Mouse (Mus musculus) heart, adult 8-10 months (tissue): ENCODE data around the gene Hdac1. TPM values are rescaled to one million over a fixed set of nuclear protein-coding genes. Genes with fewer than 3 reads are reported as not detected.
"Not testable (repeated sequence)": the region's sequence is repeated elsewhere in the genome, so short reads cannot be mapped to it uniquely, and the experiment has no call there.

ENCODE experiments used
- DNase-seq: peaks from one replicate; pipeline ENCODE4 v3.0.0; 2022; ENCODE audit warnings: low spot score
- total RNA-seq, 4 experiments: library from RNA; stranded (reverse); gene quantifications; 2 replicates each; pipeline ENCODE4 v1.2.4; 2022

Hdac1 gene
- total RNA-seq, 4 experiments from 2014 or later: 11.4 to 15.0 (median 12.8) TPM

DNA sequence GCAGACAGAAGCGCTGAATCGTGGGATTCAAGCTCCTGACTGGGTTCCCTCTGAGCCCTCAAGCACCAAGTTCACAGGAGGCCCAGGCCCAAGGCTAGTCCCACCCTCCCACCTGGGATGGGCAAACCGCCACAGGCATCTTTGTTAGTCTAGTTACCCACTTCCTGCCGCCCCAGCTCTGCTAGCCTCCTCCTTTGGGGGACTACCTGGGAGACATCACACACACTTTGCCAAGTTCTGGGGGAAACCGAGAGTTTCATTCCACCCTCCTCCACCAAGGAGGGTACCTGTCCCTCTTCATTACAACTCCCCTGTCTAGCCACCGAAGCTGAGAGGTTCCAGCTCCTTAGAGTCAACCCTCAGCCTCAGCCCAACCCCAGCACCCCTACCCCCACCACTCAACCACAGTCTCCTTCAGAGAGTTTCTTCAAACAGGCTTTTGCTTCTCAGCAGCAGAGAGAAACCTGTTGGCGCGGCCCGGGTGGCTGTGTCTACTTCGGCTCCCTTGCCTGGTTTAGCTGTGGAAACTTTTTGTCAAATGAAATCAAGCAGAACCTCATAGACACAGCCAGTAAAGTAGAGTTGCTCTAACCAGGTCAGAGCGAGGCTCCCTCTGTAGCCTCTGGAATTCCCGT lies 15.9 kb upstream of the Hdac1 start:
- no peak for DNase-seq

DNA sequence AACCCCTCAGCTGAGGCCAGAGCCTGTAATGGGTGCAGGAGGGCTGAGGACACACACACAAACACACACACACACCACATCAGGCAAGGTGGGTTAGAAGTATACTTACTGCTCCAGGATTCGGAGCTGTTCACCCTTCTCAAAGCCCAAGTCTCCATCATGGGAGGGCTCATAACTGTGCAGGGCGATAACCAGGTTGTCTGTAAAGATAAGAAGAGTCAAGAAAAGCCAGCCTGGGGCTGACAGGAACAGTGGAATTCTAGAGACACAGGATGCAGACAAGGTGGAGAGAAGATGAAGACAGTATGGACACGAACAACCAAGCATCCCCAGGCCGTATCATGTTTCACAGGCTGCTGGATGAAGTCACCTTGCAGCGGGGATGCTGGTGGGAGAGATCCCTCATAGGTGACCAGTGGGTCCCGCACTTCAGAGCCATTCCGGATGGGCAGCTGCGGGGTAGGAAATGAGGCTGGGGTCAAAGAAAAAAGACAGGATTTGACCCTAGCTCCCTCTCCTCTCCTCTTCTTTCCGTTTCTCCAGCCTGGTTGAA lies 14.8 kb upstream of the Hdac1 start:
- DNase-seq: no peak

DNA sequence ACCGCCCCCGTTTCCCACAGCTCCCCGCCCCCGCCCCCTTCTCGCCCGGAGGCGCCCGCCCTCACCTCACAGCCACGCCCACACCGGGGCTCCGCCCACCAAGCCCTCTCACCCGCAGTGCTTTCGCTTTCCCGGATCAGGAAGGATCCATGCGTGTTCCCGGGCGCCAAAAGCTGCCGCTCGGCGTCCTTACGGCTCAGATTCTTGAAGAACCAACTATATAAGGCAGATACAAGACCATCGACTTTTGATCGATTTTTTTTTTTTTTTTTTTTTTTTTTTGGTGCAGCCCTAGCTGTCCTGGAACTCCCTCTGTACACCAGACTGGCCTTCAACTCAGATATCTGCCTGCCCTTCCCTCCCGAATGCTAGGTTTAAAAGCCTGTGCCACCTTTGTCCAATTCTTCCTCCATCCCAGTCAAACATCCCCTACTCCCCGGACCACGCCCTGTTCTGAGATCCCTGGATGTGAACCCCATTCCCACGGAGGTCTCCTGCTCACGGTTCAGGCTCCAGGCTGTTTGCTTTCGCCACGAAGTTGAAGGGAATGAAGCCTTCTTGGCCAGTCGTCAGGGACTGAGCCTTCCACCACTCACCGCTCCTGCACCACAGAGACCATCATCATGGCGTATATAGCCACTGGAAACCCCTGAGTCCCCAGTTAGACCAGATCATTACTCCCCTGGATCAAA lies 14.2 kb upstream of the Hdac1 start:
- DNase-seq: peak; percentile 84

DNA sequence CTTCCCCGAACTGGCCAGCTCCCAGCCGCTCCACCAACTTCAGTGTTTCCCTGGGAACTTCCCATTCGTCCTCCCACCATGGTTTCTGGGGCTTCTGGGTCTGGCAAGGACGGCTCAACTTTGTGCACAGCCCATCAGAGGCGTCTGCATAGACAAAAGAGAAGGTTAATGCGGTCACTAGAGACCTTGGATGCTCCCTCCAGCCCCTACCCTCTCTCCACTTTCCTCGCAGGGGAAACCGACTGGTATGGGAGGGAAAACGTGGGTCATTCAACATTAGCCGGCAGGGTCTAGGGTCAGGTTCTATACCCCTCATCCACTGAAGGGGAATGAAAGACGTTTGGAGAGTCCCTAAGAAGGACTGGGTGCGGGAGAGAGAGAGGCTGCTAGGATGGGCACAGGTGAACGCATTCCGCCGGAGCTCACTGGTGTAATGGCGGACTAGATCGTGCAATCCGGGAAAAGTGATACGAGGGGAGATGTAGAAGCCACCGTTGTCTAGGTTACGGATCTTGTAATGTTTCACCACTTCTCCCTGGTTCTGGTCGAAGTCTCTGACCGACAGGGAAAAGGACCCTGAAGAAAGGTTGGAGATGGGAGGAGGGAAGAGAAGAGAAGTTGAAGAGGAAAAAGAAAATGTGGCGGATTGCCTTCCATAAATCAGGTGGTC lies 13.5 kb upstream of the Hdac1 start:
- no peak for DNase-seq

DNA sequence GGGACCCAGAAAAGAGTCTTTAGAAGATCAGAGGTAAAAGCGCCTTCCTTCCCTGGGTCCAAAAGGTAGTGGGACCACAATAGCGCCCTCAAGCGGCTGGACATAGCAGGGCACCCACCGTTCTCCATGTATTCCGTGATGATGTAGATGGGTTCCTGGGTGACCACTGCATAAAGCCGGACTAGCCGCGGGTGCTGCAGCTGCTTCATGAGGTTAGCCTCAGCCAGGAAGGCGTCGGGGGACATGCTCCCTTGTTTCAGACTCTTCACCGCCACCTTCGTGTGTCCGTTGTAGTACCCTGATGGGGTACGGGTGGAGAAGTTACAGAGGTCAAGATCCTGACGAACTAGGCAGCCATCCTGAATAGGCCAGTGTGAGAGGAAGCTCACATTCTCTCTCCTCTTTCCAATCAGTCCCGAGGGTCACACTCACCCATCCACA lies 12.9 kb upstream of the Hdac1 start:
- no peak for DNase-seq

DNA sequence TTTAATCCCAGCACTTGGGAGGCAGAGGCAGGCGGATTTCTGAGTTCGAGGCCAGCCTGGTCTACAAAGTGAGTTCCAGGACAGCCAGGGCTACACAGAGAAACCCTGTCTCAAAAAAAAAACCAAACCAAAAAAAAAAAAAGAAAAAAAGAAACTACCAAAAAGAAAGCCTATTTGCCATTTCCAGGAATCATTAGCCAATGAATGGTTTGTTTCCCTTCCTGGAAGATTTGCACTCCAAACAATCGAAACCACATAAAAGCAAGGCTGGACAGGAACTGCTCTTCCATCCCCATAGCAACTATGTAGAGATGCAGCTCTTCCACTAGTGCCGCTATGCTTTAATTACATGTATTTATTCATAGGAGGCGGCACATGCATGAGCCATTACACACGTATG lies 12.0 kb upstream of the Hdac1 start:
- not testable (repeated sequence) for DNase-seq

DNA sequence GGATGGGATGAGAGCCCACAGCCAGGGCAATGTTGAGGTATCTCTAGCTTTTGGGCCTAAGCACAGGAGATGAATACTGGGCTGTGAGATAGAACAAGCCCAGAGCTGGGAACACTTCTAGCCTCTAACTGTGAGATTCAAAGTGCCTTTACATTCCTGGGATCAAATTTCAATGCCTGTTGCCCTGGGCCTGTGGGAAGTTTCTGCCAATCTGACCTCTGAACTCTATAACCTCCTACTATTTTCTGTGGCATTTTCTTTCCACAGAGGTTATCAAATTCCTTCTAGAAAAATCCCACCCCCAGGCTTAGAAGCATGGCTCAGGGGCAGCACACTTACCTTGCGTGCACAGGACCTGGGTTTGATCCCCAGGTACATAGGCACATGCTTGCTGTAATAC lies 7.8 kb upstream of the Hdac1 start:
- DNase-seq: no peak

DNA sequence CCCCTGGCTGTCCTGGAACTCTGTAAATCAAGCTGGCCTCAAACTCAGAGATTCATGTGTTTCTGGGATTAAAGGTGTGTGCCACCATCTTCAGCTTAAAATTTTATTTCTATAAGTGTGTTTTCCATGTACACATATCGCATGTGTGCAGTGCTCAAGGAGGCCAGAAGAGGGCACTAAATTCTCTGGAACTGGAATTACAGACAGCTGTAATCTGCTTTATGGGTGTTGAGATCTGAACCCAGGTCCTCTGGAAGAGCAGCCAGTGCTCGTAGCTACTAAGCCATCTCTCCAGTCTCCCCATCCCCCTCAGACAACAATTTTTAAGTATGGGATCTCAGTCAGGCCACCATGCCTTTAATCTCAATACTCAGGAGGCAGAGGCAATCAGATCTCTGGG lies 6.8 kb upstream of the Hdac1 start:
- DNase-seq: no peak

DNA sequence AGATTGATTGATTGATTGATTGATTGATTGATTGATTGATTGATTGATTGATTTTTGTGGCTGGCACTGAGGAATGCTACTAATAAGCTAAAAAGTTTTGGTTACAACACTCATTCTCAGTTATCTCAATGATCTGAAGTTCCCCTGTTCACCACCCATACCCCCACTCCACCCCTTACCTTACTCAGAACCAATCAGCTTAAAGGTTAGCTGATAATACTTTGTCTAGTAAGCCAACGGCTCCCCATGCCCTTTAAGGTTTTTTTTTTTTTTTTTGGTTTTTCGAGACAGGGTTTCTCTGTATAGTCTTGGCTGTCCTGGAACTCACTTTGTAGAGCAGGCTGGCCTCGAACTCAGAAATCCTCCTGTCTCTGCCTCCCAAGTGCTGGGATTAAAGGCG lies 5.1 kb upstream of the Hdac1 start:
- DNase-seq: not testable (repeated sequence)

DNA sequence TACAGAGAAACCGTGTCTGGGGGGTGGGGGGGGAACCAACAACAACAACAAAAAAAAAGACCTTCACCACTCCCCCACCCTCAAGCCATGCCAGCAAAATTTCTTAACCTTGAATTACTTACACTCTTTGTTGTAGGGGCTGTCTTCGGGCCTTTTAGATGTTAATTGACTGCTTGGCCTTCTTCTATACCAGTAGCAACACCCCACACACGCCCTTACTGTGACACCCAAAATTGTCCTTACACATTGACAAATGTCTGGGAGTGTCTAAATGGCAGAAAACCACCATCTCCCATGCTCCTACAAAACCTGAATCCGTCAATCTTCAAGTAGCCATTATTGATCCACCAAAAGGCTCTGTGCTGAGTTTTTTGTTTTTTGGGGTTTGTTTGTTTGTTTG lies 1.6 kb upstream of the Hdac1 start:
- no peak for DNase-seq

DNA sequence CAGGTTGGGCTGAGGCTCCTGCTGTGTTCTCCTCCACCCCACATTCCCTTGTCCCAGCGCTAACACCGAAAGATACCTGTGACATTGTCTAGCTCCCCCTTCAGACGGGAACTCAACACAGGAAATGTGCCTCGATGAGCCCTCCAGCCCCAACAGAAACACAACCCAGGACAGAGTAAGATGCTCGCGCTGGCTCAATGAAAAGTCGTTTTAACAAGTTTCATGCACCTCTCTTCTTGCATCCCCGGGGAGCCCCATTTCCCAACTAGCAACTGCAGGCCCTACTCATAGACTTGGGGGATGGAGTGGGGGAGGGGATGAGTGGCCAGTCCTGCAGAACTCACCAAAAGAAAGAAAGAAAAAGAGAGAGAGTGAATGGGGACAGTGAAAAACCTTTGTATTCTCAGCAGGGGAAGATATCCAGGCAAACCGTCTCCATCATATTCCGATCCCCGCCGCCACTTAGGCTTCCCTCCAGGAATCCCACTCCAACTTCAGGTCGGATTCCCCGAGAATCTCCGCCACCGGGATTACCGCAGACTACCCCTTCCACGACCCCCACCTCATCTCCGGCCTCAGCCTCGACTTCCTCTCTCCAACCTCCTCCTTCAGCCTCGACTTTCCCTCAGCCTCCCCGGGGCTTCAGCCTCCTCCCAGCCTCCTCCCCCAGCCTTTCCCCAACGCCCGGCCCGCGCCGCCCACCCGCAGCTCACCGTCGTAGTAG lies 483 bp downstream of the Hdac1 start:
- no peak for DNase-seq

DNA sequence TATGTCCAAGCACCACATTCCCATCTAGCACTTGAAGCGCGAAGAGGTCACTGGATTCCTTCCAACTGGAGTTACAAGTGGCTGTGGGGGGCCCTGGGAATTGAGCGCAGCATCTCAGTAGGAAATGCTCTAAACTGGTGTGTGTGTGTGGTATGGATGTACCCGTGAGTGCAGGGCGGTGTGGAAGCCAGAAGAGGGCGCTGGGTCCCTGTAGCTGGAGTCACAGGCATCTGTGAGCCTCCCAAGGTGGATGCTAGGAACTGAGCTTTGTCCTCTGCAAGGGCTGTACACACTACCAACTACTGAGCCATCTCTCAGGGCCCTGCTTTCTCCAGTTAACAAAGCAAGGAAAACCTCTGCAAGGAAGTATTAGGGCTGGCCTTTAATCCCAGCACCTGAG lies 2.5 kb downstream of the Hdac1 start:
- no peak for DNase-seq

DNA sequence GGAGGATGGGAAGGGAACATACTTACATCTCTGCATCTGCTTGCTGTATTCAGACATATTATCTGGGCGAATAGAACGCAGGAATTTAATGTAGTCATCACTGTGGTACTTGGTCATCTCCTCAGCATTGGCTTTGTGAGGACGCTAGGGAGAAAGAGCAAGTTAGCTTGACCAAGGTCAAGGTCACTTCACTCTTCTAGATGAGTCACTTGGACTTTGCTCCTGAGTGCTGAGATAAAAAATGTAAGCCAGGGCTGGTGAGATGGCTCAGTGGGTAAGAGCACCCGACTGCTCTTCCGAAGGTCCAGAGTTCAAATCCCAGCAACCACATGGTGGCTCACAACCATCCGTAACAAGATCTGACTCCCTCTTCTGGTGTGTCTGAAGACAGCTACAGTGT lies 13.6 kb downstream of the Hdac1 start:
- not testable (repeated sequence) for DNase-seq

DNA sequence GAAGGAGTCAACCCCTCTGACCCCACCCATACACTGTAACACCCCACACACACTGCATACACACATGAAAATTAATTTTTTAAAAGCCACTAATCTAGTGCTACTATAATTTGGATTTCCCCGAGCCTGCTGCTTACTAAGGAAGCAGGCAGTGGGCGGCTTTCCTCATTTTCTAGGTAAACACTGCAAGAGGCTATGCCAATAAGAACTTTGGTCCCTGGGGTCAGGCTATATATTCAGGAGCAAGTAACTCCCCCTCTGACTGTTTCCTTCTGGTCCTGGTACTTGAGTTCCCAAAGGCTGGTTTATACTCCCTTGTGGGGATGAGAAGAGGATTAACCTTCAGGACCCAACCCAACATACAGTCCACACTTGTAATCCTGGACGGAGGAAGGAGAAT lies 16.6 kb downstream of the Hdac1 start:
- no peak for DNase-seq

DNA sequence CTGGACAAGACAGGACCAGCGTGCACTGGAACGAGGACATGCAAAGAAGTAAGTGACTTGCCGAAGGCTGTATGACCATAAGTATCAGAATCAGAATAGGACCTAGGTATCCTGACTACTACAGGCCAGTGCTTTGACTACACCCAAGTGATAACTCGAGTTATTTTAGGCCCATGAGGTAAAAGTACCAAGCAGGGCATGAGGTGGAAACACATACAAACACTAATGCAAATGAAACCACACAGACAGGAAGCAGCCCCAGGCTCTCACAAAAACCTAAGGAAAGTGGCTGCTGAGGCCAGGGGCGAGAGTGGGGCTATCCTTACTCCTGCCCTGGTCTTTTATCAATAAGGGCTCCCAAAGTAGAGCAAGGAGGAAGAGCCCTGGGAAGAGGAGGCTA lies 17.2 kb downstream of the Hdac1 start:
- no peak for DNase-seq

DNA sequence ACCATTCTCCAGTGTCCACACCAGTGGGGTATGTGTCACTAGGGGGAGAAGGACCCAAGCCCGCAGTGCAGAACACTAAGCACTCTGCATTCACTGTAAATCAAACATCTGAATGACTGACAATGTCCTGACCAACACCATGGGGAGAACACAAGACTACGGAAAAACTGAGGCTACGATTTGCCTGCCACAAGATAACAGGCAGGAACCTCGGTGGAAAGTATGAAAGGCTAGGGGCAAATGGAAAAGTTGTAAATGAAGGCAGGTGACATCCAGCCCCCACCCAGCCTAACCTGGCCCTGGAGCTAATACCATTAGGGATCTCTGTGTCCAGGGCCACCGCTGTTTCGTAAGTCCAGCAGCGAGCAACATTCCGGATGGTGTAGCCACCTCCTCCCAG lies 24.0 kb downstream of the Hdac1 start:
- DNase-seq: no peak

DNA sequence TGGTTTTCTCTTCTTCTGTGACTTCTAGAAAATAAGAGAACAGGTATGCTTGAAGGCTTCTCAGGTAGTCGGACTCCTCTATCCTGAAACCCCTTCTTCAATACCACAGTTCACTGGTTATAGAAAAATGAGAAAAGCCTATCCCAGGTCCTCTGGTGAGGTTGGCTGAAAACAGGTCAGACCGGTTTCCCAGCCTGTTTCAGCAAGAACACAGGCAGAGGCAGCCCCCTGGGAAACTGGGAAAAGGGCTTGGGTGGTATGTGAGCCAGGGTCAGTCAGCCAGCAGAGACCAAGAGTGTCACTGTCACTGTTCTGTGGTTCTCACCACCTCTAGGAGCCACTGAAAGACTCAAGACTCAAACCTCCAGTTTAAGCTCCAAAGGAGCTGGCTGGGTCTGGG lies 25.6 kb downstream of the Hdac1 start:
- DNase-seq: no peak

DNA sequence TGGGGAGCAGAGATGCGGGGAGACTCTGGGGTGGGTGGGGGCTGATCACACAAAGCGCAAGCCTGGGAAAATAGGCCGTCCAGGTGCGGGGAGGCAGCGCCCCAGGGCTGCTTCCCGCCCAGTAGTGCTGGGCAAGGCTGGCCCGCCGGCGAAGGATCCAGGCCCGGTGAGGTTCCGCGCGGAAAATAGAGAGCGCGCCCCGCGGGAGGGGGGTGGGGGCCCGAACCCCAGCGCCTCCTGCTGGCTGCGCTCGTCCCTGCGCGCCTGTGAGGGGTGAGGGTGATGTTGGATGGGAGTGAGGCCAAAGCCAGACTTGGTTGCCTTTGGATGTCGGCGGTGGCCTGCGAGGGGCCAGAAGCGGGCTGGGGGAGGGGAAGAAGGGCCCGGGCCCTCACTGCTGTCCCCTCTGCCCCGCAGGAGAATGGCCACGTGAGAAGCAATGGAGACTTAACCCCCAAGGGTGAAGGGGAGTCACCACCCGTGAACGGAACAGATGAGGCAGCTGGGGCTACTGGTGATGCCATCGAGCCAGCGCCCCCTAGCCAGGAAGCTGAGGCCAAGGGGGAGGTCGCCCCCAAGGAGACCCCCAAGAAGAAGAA lies 28.1 kb downstream of the Hdac1 start:
- peak; percentile 31 for DNase-seq

DNA sequence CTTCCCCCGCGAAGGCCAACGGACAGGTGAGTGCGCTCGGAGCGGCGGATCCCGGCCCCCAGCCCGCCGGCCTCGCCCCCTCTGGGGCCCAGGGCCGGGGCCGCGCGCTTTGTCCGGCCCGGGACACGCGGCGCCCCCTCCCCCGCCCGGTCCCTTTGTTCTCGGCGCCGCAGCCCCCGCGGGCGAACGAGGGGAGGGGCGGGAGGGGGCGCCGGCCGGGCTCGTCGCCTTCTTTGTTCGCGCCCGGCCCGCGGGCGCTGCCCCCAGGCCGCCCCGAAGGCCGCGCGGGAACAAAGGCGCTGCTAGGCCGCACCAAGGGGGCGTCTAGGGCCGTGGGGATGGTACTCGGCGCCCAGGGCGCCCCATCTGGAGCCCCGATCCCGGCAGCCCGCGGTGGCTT lies 28.6 kb downstream of the Hdac1 start:
- no peak for DNase-seq

DNA sequence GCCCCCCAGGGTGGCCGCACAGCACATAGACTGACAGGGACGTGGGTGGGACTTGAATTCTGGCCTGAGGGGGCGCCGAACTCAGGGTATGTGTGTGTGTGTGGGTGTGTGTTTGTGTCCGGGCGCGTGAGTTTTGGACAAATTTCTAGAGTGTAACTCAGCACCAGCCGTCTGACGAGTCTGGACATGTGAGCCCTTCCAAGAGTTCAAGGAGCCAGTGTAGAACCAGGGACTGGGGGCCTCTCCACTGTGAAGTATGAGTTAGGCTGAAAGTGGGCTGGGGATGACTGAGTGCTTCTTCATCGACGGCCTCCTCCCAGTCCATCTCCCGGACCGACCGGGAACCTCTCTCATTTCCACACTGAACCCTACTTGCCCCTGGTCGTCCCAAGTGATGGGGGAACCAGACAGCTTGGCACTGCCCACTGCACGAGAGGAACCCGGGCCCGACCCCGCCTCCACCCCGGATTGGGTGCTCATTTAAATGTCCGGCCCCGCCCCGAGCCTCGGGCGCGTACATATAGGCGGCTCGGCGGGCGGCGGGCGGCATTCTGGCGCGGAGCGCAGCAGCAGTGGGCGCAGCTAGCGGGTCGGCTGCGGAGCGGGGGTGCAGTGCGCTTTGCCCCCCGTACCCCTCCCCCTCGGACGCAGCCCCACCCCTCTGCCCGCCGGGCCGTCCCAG lies 29.3 kb downstream of the Hdac1 start, which contains the start of gene Marcksl1:
Marcksl1 (plus strand) TSS at position 496 of the 682 bp plus-strand sequence.
- peak; percentile 69 for DNase-seq
